Mouse (Mus musculus) kidney, embryonic 14.5 days (tissue): ENCODE data around the gene Baz2b. TPM values are rescaled to one million over a fixed set of nuclear protein-coding genes. Genes with fewer than 3 reads are reported as not detected.
A peak's percentile ranks its signal among the peaks of the same experiment; 100 is the strongest.

Experiments
- ATAC-seq: fragments of 200-750 bp; cut with Nextera tagmentation; 2 replicates; pipeline ENCODE4 v1.8.0; 2017; ENCODE audit warnings: moderate number of reproducible peaks, mild to moderate bottlenecking, moderate TSS enrichment, moderate library complexity; ENCODE audit not compliant: low FRiP score, low TSS enrichment
- H3K27ac ChIP-seq: fragments of 300-500 bp; sonication (generic); 2 replicates; pipeline ENCODE4 v1.5.1; 2014; ENCODE audit warnings: low read depth, mild to moderate bottlenecking, low read length, moderate library complexity, mixed read lengths
- H3K27me3 ChIP-seq: fragments of 300-500 bp; sonication (generic); 2 replicates; pipeline ENCODE4 v1.6.1; 2014; ENCODE audit warnings: mild to moderate bottlenecking, low read length; ENCODE audit not compliant: control insufficient read depth, insufficient read depth
- H3K36me3 ChIP-seq: fragments of 300-500 bp; sonication (generic); 2 replicates; pipeline ENCODE4 v1.6.1; 2014; ENCODE audit warnings: low read length, mixed read lengths; ENCODE audit not compliant: control insufficient read depth, insufficient read depth
- H3K4me1 ChIP-seq: fragments of 300-500 bp; sonication (generic); 2 replicates; pipeline ENCODE4 v1.6.1; 2014; ENCODE audit warnings: low read length, mixed read lengths; ENCODE audit not compliant: control insufficient read depth, insufficient read depth
- H3K4me2 ChIP-seq: fragments of 300-500 bp; sonication (generic); replicated peaks from 2 replicates; pipeline ENCODE4 v1.6.1; 2014; ENCODE audit warnings: low read depth, mild to moderate bottlenecking, low read length
- H3K4me3 ChIP-seq: fragments of 300-500 bp; sonication (generic); 2 replicates; pipeline ENCODE4 v1.5.1; 2014; ENCODE audit warnings: mild to moderate bottlenecking, low read length
- H3K9ac ChIP-seq: fragments of 300-500 bp; sonication (generic); 2 replicates; pipeline ENCODE4 v1.6.1; 2014; ENCODE audit warnings: low read depth, mild to moderate bottlenecking, low read length, moderate library complexity
- H3K9me3 ChIP-seq: fragments of 300-500 bp; sonication (generic); 2 replicates; pipeline ENCODE4 v1.6.1; 2016; ENCODE audit warnings: low read length; ENCODE audit not compliant: control insufficient read depth
- WGBS: fragments of 180-500 bp; shearing (Covaris S2); extraction: QIAGEN DNeasy Blood & Tissue Kit; methylation state at CpG from one replicate; pipeline ENCODE4 v1.1.7; 2014; 5-methylcytosine and 5-hydroxymethylcytosine counted together
- polyA plus RNA-seq: library from polyadenylated mRNA; unstranded; fragments of >200 nt; fragmentation: Nextera tagmentation; extraction: Ambion mirVana; gene quantifications from 2 replicates; pipeline ENCODE4 v1.2.1, GENCODE M21; 2014

The Baz2b gene
- polyA plus RNA-seq, 1 experiment from 2014 or later, result 70.4 TPM

DNA sequence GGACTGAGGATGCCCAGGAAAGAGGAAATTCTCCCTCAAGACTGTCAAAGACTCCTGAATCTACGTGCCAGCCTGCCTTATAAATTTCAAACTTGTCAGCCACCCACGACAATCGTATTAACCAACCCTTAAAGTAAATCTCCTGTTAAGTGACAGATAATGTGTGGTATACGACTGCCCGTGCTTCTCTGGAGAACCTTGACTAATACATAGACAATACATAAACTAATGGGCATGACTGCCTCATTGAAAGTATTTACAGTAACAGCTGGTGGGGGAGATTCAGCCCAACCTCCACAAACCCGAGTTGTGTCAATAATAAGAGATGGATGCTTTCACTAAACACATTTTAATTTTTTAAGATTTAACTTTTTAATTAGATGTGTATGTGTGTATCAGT lies 3.8 kb downstream of the Baz2b start:
- 64% methylated on average over 6 of the region's 6 CpGs for WGBS

GRCm38 (mm10) chr2:60204162-60204561 lies 5.5 kb downstream of the Baz2b start:
- Histone ChIP-seq H3K27me3 (no peaks in the 10 kb centered on the region), H3K36me3 (peaks cover 16% of the 10 kb centered on the region; the same call in 1 of the 2 replicates), H3K4me1 (0 out of 2 replicates have a peak, but pooled peaks cover 3% of the 10 kb centered on the region), H3K27ac (no peak overlapping the region), H3K9me3 (no peaks in the 10 kb centered on the region), H3K4me3 (no peak overlapping the region), H3K4me2 (no peak overlapping the region), H3K9ac (no peak overlapping the region)
- 87% methylated on average over 6 of the region's 6 CpGs for WGBS
- no peak for ATAC-seq

More for the DNA sequence above, 3.8 kb downstream of the Baz2b start:
- Histone ChIP-seq H3K4me1 (peaks cover 3% of the 10 kb centered on the region; the same call in 1 of the 2 replicates), H3K27ac (no peak overlapping the region), H3K36me3 (peaks cover 16% of the 10 kb centered on the region; the same call in 1 of the 2 replicates), H3K4me3 (no peak overlapping the region), H3K4me2 (no peak overlapping the region), H3K27me3 (no peaks in the 10 kb centered on the region), H3K9ac (no peak overlapping the region), H3K9me3 (no peaks in the 10 kb centered on the region)
- no peak for ATAC-seq

- Histone ChIP-seq H3K4me1 (0 out of 2 replicates have a peak, but pooled peaks cover 3% of the 10 kb centered on the region), H3K4me3 (no peak overlapping the region), H3K9me3 (no peaks in the 10 kb centered on the region), H3K36me3 (peaks cover 16% of the 10 kb centered on the region; the same call in 1 of the 2 replicates), H3K27me3 (no peaks in the 10 kb centered on the region), H3K27ac (no peak overlapping the region), H3K9ac (no peak overlapping the region), H3K4me2 (no peak overlapping the region)
- WGBS, result 85% methylated on average over 4 of the region's 4 CpGs
- no peak for ATAC-seq
These were observed 5.9 kb downstream of the Baz2b start for GRCm38 (mm10) chr2:60203733-60204132.

- H3K4me2 ChIP-seq, result no peak overlapping the region
- no peak overlapping the region for H3K4me3 ChIP-seq
- H3K4me1 ChIP-seq, result 0 out of 2 replicates have a peak, but pooled peaks cover under 1% of the 10 kb centered on the region
- 90% methylated on average over 8 of the region's 8 CpGs for WGBS
- H3K27me3 ChIP-seq, result no peaks in the 10 kb centered on the region
- H3K9ac ChIP-seq, result no peak overlapping the region
- H3K36me3 ChIP-seq, result peaks cover 16% of the 10 kb centered on the region; the same call in 1 of the 2 replicates
- H3K27ac ChIP-seq, result no peak overlapping the region
- no peak for ATAC-seq
- no peaks in the 10 kb centered on the region for H3K9me3 ChIP-seq
These were observed 6.6 kb downstream of the Baz2b start for GRCm38 (mm10) chr2:60202900-60203530.

DNA sequence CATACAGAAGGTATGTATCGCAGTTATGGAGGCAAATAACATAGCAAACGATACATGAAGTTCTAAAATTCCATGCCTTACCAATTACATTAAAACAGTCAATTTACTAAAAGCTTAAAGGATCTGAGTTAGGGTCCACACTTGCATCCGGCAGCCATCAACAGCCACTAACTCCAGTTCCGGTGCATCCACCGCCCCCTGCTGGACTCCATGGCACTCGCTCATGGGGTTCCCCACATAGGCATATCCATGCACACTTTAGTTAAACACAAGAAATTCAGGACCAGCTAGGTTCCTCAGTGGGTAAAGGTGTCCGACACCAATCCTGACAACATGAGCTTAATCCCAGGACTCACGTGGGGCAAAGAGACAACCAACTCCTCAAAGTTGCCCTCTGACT lies 9.0 kb downstream of the Baz2b start:
- Histone ChIP-seq H3K9ac (no peak overlapping the region), H3K27ac (no peak overlapping the region), H3K4me3 (no peak overlapping the region), H3K36me3 (peaks cover 10% of the 10 kb centered on the region; the same call in 1 of the 2 replicates), H3K4me1 (no peaks in the 10 kb centered on the region), H3K4me2 (no peak overlapping the region), H3K9me3 (no peaks in the 10 kb centered on the region), H3K27me3 (no peaks in the 10 kb centered on the region)
- WGBS, result 60% methylated on average over 8 of the region's 8 CpGs
- peak; percentile 49 for ATAC-seq

- Histone ChIP-seq H3K4me3 (no peak overlapping the region), H3K4me2 (no peak overlapping the region), H3K36me3 (peaks cover 4% of the 10 kb centered on the region; the same call in 1 of the 2 replicates), H3K4me1 (no peaks in the 10 kb centered on the region), H3K9ac (no peak overlapping the region), H3K27me3 (no peaks in the 10 kb centered on the region), H3K9me3 (no peaks in the 10 kb centered on the region), H3K27ac (no peak overlapping the region)
- 94% methylated on average over 5 of the region's 5 CpGs for WGBS
- no peak for ATAC-seq
These were observed 9.5 kb downstream of the Baz2b start for GRCm38 (mm10) chr2:60200051-60200562.

DNA sequence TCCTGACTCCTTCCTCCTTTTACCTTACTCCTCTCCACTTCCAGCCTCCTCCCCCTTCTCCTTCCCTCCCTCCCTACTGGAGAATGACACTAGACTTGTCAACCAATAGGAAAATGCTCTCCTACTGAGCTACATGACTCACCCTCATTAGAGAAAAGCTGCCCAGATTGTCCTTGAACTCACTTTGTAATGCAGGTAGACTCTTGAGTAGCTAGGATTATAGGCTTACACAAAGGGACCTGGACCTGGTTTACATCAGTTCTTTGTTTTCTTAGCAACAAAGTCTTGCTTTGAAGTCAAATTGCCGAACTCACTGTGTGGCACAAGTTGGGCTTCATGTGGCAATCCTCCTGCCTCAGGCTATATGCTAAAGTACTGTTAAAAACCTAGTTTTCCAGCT lies 12.8 kb downstream of the Baz2b start:
- ATAC-seq, result no peak
- H3K9me3 ChIP-seq, result no peaks in the 10 kb centered on the region
- no peaks in the 10 kb centered on the region for H3K27me3 ChIP-seq
- H3K36me3 ChIP-seq, result no peaks in the 10 kb centered on the region
- 47% methylated on average over 1 of the region's 1 CpGs for WGBS
- no peak overlapping the region for H3K9ac ChIP-seq
- no peak overlapping the region for H3K4me3 ChIP-seq
- no peaks in the 10 kb centered on the region for H3K4me1 ChIP-seq
- H3K27ac ChIP-seq, result no peak overlapping the region
- H3K4me2 ChIP-seq, result no peak overlapping the region

GRCm38 (mm10) chr2:60181696-60182095 lies 27.9 kb downstream of the Baz2b start:
- WGBS, result 70% methylated on average over 2 of the region's 2 CpGs
- Histone ChIP-seq H3K27ac (no peak overlapping the region), H3K36me3 (no peaks in the 10 kb centered on the region), H3K4me1 (no peaks in the 10 kb centered on the region), H3K4me2 (no peak overlapping the region), H3K27me3 (no peaks in the 10 kb centered on the region), H3K9ac (no peak overlapping the region), H3K4me3 (no peak overlapping the region), H3K9me3 (no peaks in the 10 kb centered on the region)
- no peak for ATAC-seq

DNA sequence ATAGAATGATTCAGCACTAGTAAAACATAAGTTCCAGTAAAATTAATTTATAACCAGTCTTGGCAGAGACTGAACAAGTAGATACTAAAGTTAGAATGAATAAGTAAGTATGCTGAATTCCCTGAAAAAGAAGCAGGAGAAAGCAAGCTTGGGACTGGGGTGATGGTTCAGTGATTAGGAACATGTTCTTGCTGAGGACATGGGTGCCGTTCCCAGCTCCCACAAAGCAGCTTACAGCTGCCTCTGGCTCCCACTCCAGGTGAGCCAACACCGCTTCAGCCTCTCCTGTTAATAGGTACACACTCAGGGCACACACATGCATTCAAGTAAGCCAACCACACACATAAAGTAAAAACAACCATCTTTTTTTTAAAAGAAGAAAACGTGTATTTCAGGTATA lies 32.1 kb downstream of the Baz2b start:
- no peak overlapping the region for H3K4me3 ChIP-seq
- H3K36me3 ChIP-seq, result no peaks in the 10 kb centered on the region
- no peaks in the 10 kb centered on the region for H3K27me3 ChIP-seq
- no peak overlapping the region for H3K9ac ChIP-seq
- H3K4me2 ChIP-seq, result no peak overlapping the region
- WGBS, result 83% methylated on average over 3 of the region's 3 CpGs
- no peak for ATAC-seq
- no peaks in the 10 kb centered on the region for H3K4me1 ChIP-seq
- no peak overlapping the region for H3K27ac ChIP-seq
- H3K9me3 ChIP-seq, result peaks cover 3% of the 10 kb centered on the region; the same call in 1 of the 2 replicates
